Mouse (Mus musculus) left cerebral cortex, adult 8-10 months (tissue): ENCODE measurements around the gene Gnat1. TPM values are rescaled to one million over a fixed set of nuclear protein-coding genes. Genes with fewer than 3 reads are reported as not detected.

Source experiments
- DNase-seq, 2 experiments: peaks; one replicate each; pipeline ENCODE4 v3.0.0; 2022; ENCODE audit warnings: low spot score in 2 of 2
- total RNA-seq, 4 experiments: library from RNA; stranded (reverse); gene quantifications; 2 replicates each; pipeline ENCODE4 v1.2.4; 2022

Gene Gnat1
- total RNA-seq, 4 experiments from 2014 or later, result 0.32 to 1.0 (median 0.62) TPM

DNA sequence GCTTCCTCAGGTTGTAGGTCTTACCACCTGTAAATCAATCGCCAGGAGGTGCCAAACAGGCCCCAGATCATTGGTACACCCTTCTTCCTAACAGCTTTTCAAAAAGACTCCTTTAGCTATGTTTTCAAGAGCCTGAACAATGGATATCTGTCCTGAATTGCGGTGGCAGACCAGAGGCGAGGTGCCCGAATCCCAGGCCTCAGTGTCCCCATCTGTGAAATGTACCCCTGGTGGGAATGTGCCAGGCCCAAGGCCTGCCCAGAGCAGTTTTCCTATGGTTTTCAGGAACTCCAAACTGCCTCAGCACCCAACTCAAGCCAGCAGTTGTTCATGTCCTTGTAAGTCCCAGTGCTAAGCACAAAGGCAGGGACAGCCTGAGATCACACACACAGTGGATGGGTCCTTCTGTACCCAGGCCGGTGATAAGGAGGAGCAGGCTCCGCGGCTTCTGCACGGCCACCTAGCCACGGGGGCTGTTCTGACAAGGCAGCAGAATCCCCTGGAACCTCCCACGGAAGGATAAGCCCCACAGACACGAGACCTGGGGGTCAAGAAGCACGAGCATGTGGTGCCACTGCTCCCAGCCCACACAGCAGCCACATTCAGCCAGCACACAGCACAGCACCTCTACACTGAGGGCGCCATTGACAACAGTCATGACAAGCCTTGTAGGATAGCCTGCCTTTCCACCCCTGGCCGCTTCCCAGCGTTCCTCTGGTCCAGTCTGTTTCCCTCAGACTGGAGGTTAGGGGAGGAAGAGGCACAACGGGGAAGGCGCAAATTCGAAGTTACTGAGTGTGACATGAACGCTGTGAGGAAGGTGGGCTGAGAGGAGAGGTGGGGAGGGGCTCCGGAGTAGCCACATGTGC lies 51.9 kb downstream of the Gnat1 start:
- DNase-seq, result no peak

DNA sequence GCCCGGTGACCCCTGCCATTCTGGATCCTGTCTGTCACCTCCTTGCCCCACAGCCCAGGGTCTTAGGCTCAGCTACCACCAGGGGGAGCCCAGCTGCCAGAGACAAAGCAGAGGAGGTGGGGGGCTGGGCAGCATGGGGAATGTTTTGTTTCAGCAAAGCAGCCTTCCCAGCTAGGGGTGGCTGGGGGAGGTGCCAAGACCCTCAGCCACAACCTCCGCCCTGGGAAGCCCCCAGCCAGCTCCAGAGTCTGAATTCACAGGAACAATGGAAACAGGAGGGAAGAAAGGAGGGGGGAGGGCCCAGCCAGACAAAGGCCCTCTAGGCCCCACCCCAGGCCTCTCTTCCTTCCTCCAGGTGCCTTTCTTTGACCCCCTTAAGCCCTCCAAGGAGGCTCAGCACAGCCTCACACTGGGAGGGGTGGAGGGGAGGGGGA lies 52.7 kb downstream of the Gnat1 start:
- no peak for DNase-seq

DNA sequence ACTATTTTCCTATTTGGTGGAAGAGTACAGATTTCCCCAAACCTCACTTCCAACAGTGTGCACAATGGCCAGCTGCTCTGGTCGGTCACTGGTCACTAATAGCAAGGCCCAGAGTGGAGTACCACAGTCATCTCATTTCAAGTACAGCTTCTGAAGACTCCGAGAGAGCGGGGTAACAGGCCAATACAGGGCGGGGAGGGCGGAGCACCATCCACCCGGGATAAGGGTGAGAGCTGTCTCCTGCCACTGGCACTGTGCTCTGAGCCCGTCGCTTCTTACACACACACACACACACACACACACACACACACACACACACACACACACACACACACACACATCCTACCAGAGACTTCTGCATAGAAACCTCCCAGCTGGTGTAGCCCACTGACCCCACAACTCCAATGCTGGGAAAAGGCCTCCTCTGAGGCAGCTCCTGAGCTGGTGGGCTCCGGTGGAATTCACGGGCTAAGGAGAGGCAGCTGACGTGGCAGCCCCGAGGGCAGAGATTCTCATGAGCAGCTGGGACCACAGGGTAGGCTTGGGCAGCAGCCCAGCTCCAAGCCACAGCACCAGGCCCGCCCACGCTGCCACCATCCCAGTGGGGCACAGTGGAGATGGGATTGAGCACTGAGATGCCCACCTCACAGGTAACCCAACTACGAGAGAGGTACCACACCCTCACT lies 53.2 kb downstream of the Gnat1 start:
- no peak for DNase-seq

- DNase-seq, result no peak
These were observed 54.0 kb downstream of the Gnat1 start for GRCm38 (mm10) chr9:107625351-107626128.

- DNase-seq, result no peak
These were observed 54.6 kb downstream of the Gnat1 start for GRCm38 (mm10) chr9:107624951-107625350.

- no peak for DNase-seq
These were observed 55.0 kb downstream of the Gnat1 start for GRCm38 (mm10) chr9:107624539-107624938.

Other genes starting within 250 kb of the Gnat1 start
- 10 to 100 TPM; 36.2 to 37.2 (median 36.9) TPM for gene Tmem115, start 145.8 kb downstream of the Gnat1 start, total RNA-seq
- gene Cyb561d2, start 137.5 kb downstream of the Gnat1 start, total RNA-seq, result 10 to 100 TPM; 16.3 to 20.6 (median 19.2) TPM
- gene Nprl2, start 137.5 kb downstream of the Gnat1 start, total RNA-seq, result 10 to 100 TPM; 40.8 to 42.3 (median 41.8) TPM
- gene Zmynd10, start 132.4 kb downstream of the Gnat1 start, total RNA-seq, result 1 to 10 TPM; 5.1 to 8.3 (median 6.3) TPM
- 10 to 100 TPM; 15.8 to 18.5 (median 16.9) TPM for gene Rassf1, start 128.2 kb downstream of the Gnat1 start, total RNA-seq
- gene Tusc2, start 116.5 kb downstream of the Gnat1 start, total RNA-seq, result 10 to 100 TPM; 90.7 to 97.1 (median 92.8) TPM
- 10 to 100 TPM; 13.0 to 18.0 (median 15.4) TPM for gene Hyal2, start 111.8 kb downstream of the Gnat1 start, total RNA-seq
- gene Hyal1, start 102.8 kb downstream of the Gnat1 start, total RNA-seq, result 1 to 10 TPM; 4.9 to 9.5 (median 6.8) TPM
- 10 to 100 TPM in 3 of 4 experiments, 1 to 10 TPM in 1; 9.1 to 17.4 (median 13.3) TPM for gene Naa80, start 100.8 kb downstream of the Gnat1 start, total RNA-seq
- 1 to 10 TPM; 1.0 to 1.7 (median 1.1) TPM for gene Hyal3, start 98.9 kb downstream of the Gnat1 start, total RNA-seq
- gene Ifrd2, start 92.1 kb downstream of the Gnat1 start, total RNA-seq, result 10 to 100 TPM; 11.3 to 15.5 (median 15.3) TPM
- gene Sema3b, start 70.5 kb downstream of the Gnat1 start, total RNA-seq, result 1 to 10 TPM; 5.1 to 5.9 (median 5.3) TPM
- 100 to 1,000 TPM; 239 to 252 (median 247) TPM for gene Gnai2, start 44.3 kb downstream of the Gnat1 start, total RNA-seq
- 10 to 100 TPM; 82.5 to 94.5 (median 86.9) TPM for gene Slc38a3, start 10.2 kb downstream of the Gnat1 start, total RNA-seq
- gene Sema3f, start 30.8 kb upstream of the Gnat1 start, total RNA-seq, result 10 to 100 TPM; 14.5 to 17.6 (median 16.0) TPM
- 100 to 1,000 TPM; 117 to 136 (median 126) TPM for gene Rbm5, start 91.3 kb upstream of the Gnat1 start, total RNA-seq
- 10 to 100 TPM; 56.0 to 69.3 (median 59.4) TPM for gene Rbm6, start 193.5 kb upstream of the Gnat1 start, total RNA-seq
- gene Mon1a, start 208.4 kb upstream of the Gnat1 start, total RNA-seq, result 10 to 100 TPM; 23.7 to 27.5 (median 26.1) TPM
- 1 to 10 TPM in 2 of 4 experiments, under 1 TPM in 2; 0.72 to 1.7 (median 1.0) TPM for gene Mst1r, start 227.2 kb upstream of the Gnat1 start, total RNA-seq
- not detected for gene Actl11, start 248.8 kb upstream of the Gnat1 start, total RNA-seq